12 mouse cellular contexts compared by ENCODE assay signal in genomic region chr1:92436831-92437321, GRCm38 (mm10). TPM values are rescaled to one million over a fixed set of nuclear protein-coding genes. Genes with fewer than 3 reads are reported as not detected.
DNase-seq lines count a peak whose midpoint lies in the region; ATAC-seq and TF ChIP-seq lines count a peak whose summit lies in the region.
"Had no signal": no experiment of that assay in that cellular context is flagged by ENCODE, and none has a peak within 500 bp of the region (broad histone marks: within the 10 kb centered on the region; RNA-seq: fewer than 3 reads in every experiment).

No protein-coding gene starts in this region.

- H3K27ac ChIP-seq in gastrocnemius, adult 2 months = 0 out of 2 replicates have a peak overlapping the region, but pooled peaks have one; percentile 61
- peak overlapping the region in 1 of 2 experiments; percentile 77; a peak in 2 of 4 replicates for H3K27ac ChIP-seq in heart, embryonic 14.5 days (replicated peaks in 1 of 2; ENCODE audit: control insufficient read depth in 1 of 2, insufficient read depth in 1 of 2, low read depth in 2 of 2, low read length in 2 of 2)

- DNase-seq in gastrocnemius, adult 2 months = no peak
- DNase-seq in gastrocnemius, postnatal 10 days = no peak
- peak; percentile 23 for DNase-seq in right cerebral cortex, adult 18-20 months
- no peak for DNase-seq in right cerebral cortex, postnatal 36 days (ENCODE audit: low spot score in 2 of 2)
- DNase-seq in embryo, embryonic 10.5 days (ENCODE audit: low spot score) = no peak
- no peak for DNase-seq in kidney, postnatal 25 days

- no peaks in the 10 kb centered on the region for H3K9me3 ChIP-seq in heart, embryonic 14.5 days (ENCODE audit: control insufficient read depth, low read length)

- TF ChIP-seq CTCF in gastrocnemius, adult 2 months (IDR thresholded peaks at IDR 0.05) = no peak

- ATAC-seq in heart, embryonic 14.5 days (ENCODE audit: insufficient number of reproducible peaks, insufficient read depth, low FRiP score, low read depth) = no peak
- no peak for ATAC-seq in megakaryocyte-erythroid progenitor cell, adult 5-6 weeks (replicated peaks; ENCODE audit: low FRiP score, low TSS enrichment, poor library complexity, severe bottlenecking)
- ATAC-seq: Patski had no signal

- peak overlapping the region; percentile 31; the same call in 1 of the 2 replicates for H3K9ac ChIP-seq in heart, embryonic 14.5 days (ENCODE audit: low read length)

- peaks cover 34% of the 10 kb centered on the region for H3K36me3 ChIP-seq in heart, embryonic 14.5 days (ENCODE audit: control insufficient read depth, insufficient read depth, low read length)

- H3K4me1 ChIP-seq in heart, embryonic 14.5 days (ENCODE audit: control insufficient read depth in 2 of 2, insufficient read depth in 2 of 2, low read length in 2 of 2) = peaks cover 18 to 22% of the 10 kb centered on the region in 2 experiments

- no peaks in the 10 kb centered on the region for H3K27me3 ChIP-seq in heart, embryonic 14.5 days (ENCODE audit: control insufficient read depth, insufficient read depth, low read length)
- H3K27me3 ChIP-seq: Patski had no signal

- WGBS in heart, embryonic 14.5 days = 61% methylated on average over 4 of the region's 4 CpGs

- H3K4me3 ChIP-seq in gastrocnemius, adult 2 months = no peak overlapping the region
- no peak overlapping the region for H3K4me3 ChIP-seq in heart, embryonic 14.5 days (ENCODE audit: control insufficient read depth in 1 of 2, insufficient read depth in 1 of 2, low read depth in 1 of 2, low read length in 2 of 2)

- no peak overlapping the region for H3K4me2 ChIP-seq in heart, embryonic 14.5 days (ENCODE audit: low read length)

- intact Hi-C loops in gastrocnemius, adult 2 months (cut with DNase I) = no loop called here

RNA-seq across cellular contexts. Expression of gene Ndufa10, which starts 36.8 kb away (rescaled TPM):
- 100 to 1,000 TPM; 416 to 545 TPM for total RNA-seq in gastrocnemius, adult 2 months (2021)
- total RNA-seq in gastrocnemius, postnatal 10 days (2021) = 100 to 1,000 TPM; 379 to 385 TPM
- 564 and 575 TPM in 2 replicates for polyA plus RNA-seq in heart, embryonic 14.5 days (2014; fragmentation: Nextera tagmentation; extraction: Ambion mirVana)
- 169 and 187 TPM in 2 replicates for total RNA-seq in megakaryocyte-erythroid progenitor cell, adult 5-6 weeks (2014; fragmentation: Nextera tagmentation)
- total RNA-seq in megakaryocyte-erythroid progenitor cell, adult 5-6 weeks (2017) = 132 and 170 TPM in 2 replicates

RNA-seq across cellular contexts. Expression of gene Olfr1416, which starts 48.0 kb away (rescaled TPM):
- total RNA-seq in gastrocnemius, adult 2 months (2021) = not detected
- not detected for total RNA-seq in gastrocnemius, postnatal 10 days (2021)
- polyA plus RNA-seq in heart, embryonic 14.5 days (2014; fragmentation: Nextera tagmentation; extraction: Ambion mirVana) = not detected in 2 replicates
- not detected in 2 replicates for total RNA-seq in megakaryocyte-erythroid progenitor cell, adult 5-6 weeks (2014; fragmentation: Nextera tagmentation)
- not detected in 2 replicates for total RNA-seq in megakaryocyte-erythroid progenitor cell, adult 5-6 weeks (2017)
- total RNA-seq: left cerebral cortex, postnatal 14 days had no signal
- polyA plus RNA-seq: Patski; stomach, embryonic 14.5 days had no signal

RNA-seq across cellular contexts. Expression of gene Olfr1415, which starts 59.0 kb away (rescaled TPM):
- not detected for total RNA-seq in gastrocnemius, adult 2 months (2021)
- not detected for total RNA-seq in gastrocnemius, postnatal 10 days (2021)
- polyA plus RNA-seq in heart, embryonic 14.5 days (2014; fragmentation: Nextera tagmentation; extraction: Ambion mirVana) = not detected in 2 replicates
- not detected in 2 replicates for total RNA-seq in megakaryocyte-erythroid progenitor cell, adult 5-6 weeks (2014; fragmentation: Nextera tagmentation)
- total RNA-seq in megakaryocyte-erythroid progenitor cell, adult 5-6 weeks (2017) = not detected in 2 replicates
- total RNA-seq: left cerebral cortex, postnatal 14 days; neutrophil, adult 5-6 weeks had no signal
- polyA plus RNA-seq: Patski; stomach, embryonic 14.5 days had no signal
